Mouse (Mus musculus) hindbrain, embryonic 14.5 days (tissue): Measurements from ENCODE around the gene Unk. TPM values are rescaled to one million over a fixed set of nuclear protein-coding genes. Genes with fewer than 3 reads are reported as not detected.

Source experiments
- ATAC-seq: fragments of 200-750 bp; cut with Nextera tagmentation; 2 replicates; pipeline ENCODE4 v1.8.0; 2017; ENCODE audit warnings: moderate number of reproducible peaks, mild to moderate bottlenecking, moderate TSS enrichment, moderate library complexity; ENCODE audit not compliant: low FRiP score
- DNase-seq: peaks from one replicate; pipeline ENCODE4 v3.0.0-alpha.2; 2015; ENCODE audit warnings: low spot score
- H3K27ac ChIP-seq: fragments of 300-500 bp; sonication (generic); 2 replicates; pipeline ENCODE4 v1.5.1; 2014; ENCODE audit warnings: mild to moderate bottlenecking, moderate library complexity
- H3K27me3 ChIP-seq: fragments of 300-500 bp; sonication (generic); 2 replicates; pipeline ENCODE4 v1.6.1; 2014; ENCODE audit warnings: mild to moderate bottlenecking, low read length, mixed read lengths; ENCODE audit not compliant: control insufficient read depth, insufficient read depth
- H3K36me3 ChIP-seq: fragments of 300-500 bp; sonication (generic); replicated peaks from 2 replicates; pipeline ENCODE4 v1.6.1; 2014; ENCODE audit not compliant: control insufficient read depth, insufficient read depth
- H3K4me1 ChIP-seq: fragments of 300-500 bp; sonication (generic); replicated peaks from 2 replicates; pipeline ENCODE4 v1.6.1; 2014; ENCODE audit warnings: antibody characterized with exemption, low read length, mixed read lengths; ENCODE audit not compliant: control insufficient read depth, insufficient read depth
- H3K4me2 ChIP-seq: fragments of 300-500 bp; sonication (generic); replicated peaks from 2 replicates; pipeline ENCODE4 v1.6.1; 2014; ENCODE audit warnings: mild to moderate bottlenecking, moderate library complexity
- H3K4me3 ChIP-seq: fragments of 300-500 bp; sonication (generic); replicated peaks from 2 replicates; pipeline ENCODE4 v1.5.1; 2014; ENCODE audit warnings: mild to moderate bottlenecking, low read length
- H3K9ac ChIP-seq: fragments of 300-500 bp; sonication (generic); 2 replicates; pipeline ENCODE4 v1.6.1; 2014
- H3K9me3 ChIP-seq: fragments of 300-500 bp; sonication (generic); 2 replicates; pipeline ENCODE4 v1.6.1; 2016; ENCODE audit warnings: low read length; ENCODE audit not compliant: control insufficient read depth
- WGBS: fragments of 180-500 bp; shearing (Covaris S2); extraction: QIAGEN DNeasy Blood & Tissue Kit; methylation state at CpG from one replicate; pipeline ENCODE4 v1.1.7; 2014; 5-methylcytosine and 5-hydroxymethylcytosine counted together
- polyA plus RNA-seq: library from polyadenylated mRNA; unstranded; fragments of >200 nt; fragmentation: Nextera tagmentation; extraction: Ambion mirVana; gene quantifications from 2 replicates; pipeline ENCODE4 v1.2.1, GENCODE M21; 2014

The Unk gene
- polyA plus RNA-seq, 1 experiment from 2014 or later: 29.3 TPM

DNA sequence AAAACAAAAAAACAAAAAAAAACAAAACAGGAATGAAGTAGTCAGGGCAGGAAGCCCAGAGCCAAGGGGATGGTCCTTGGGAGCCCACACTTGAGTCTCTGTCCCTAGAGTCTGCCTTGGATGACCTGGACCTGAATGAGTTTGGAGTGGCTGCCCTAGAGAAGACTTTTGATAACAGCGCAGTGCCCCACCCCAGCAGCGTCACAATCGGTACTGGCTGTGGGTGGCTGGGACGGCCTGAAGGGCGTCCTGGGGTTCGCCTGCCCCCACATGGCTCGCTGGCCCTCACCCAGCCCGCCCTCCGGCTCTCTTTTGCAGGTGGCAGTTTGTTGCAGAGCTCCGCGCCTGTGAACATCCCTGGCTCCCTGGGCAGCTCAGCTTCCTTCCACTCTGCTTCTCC is 25.8 kb downstream of the Unk start:
- no peaks in the 10 kb centered on the region for H3K4me1 ChIP-seq
- H3K4me2 ChIP-seq: no peak overlapping the region
- peaks cover 97% of the 10 kb centered on the region for H3K36me3 ChIP-seq
- no peak for DNase-seq
- H3K27ac ChIP-seq: no peak overlapping the region
- WGBS: 98% methylated on average over 11 of the region's 11 CpGs
- no peak overlapping the region for H3K4me3 ChIP-seq
- no peaks in the 10 kb centered on the region for H3K27me3 ChIP-seq
- H3K9ac ChIP-seq: no peak overlapping the region
- H3K9me3 ChIP-seq: no peaks in the 10 kb centered on the region
- no peak for ATAC-seq

DNA sequence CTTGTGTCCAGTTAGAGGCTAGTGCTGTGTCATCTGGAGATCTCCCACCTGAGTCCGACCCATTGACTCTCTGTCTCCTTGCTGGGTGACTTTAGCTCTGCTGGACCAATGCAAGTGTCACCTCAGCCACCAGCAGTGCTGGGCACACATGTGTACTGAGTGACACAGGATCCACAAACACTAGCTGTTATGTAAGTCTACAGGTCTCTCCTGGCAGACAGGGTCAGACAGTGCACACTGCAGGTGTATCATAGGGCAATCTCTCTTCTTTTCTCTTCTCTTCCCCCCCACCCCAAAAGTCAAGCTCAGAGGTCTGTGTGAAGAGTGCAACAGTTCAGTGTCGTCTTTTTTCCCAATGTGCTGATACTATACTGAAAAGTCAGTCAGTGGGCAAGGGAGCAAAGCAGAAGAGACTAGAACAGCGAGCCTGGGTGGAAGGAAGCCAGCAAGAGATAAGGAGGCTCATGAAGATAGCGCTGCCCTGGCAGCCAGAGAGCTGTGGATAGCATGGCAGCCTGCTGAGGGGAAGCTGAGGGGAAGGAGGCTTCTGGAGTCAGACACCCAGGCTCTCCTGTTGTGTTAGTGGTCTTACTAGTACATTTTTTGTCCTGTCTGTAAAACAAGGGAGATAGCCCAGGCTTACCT is 27.2 kb downstream of the Unk start:
- DNase-seq (no peak), ATAC-seq (no peak)
- Histone ChIP-seq H3K27me3 (no peaks in the 10 kb centered on the region), H3K4me3 (no peak overlapping the region), H3K4me2 (no peak overlapping the region), H3K27ac (no peak overlapping the region), H3K9ac (no peak overlapping the region), H3K36me3 (peaks cover 96% of the 10 kb centered on the region), H3K4me1 (no peaks in the 10 kb centered on the region), H3K9me3 (no peaks in the 10 kb centered on the region)
- 93% methylated on average over 4 of the region's 4 CpGs for WGBS

DNA sequence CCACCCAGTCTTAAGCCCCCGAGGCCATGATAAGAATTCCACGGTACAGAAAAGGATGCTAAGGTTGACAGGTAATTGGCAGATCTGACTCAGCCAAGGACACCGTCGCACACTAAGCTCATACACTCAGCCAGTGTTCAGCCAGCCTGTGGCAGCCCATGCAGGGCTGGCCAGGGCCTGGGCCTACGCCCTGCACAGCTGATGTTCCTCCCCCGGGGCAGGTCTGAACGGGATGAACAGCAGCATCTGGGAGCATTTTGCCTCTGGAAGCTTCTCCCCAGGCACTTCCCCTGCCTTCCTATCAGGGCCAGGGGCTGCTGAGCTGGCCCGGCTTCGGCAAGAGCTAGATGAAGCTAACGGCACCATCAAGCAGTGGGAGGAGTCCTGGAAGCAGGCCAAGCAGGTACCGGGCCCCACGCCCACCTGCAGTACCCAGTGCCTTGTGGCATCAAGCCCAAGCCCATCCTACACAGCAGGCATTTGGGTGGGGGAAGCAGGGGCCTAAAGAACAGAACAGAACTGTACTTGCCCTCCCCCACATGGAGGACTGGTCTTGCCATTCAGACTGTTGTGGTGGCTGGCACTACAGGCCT is 28.0 kb downstream of the Unk start:
- WGBS: 88% methylated on average over 12 of the region's 12 CpGs
- Histone ChIP-seq H3K9me3 (no peaks in the 10 kb centered on the region), H3K4me3 (no peak overlapping the region), H3K4me2 (no peak overlapping the region), H3K36me3 (peaks cover 89% of the 10 kb centered on the region), H3K9ac (no peak overlapping the region), H3K27me3 (no peaks in the 10 kb centered on the region), H3K4me1 (no peaks in the 10 kb centered on the region), H3K27ac (no peak overlapping the region)
- no peak for ATAC-seq
- no peak for DNase-seq

DNA sequence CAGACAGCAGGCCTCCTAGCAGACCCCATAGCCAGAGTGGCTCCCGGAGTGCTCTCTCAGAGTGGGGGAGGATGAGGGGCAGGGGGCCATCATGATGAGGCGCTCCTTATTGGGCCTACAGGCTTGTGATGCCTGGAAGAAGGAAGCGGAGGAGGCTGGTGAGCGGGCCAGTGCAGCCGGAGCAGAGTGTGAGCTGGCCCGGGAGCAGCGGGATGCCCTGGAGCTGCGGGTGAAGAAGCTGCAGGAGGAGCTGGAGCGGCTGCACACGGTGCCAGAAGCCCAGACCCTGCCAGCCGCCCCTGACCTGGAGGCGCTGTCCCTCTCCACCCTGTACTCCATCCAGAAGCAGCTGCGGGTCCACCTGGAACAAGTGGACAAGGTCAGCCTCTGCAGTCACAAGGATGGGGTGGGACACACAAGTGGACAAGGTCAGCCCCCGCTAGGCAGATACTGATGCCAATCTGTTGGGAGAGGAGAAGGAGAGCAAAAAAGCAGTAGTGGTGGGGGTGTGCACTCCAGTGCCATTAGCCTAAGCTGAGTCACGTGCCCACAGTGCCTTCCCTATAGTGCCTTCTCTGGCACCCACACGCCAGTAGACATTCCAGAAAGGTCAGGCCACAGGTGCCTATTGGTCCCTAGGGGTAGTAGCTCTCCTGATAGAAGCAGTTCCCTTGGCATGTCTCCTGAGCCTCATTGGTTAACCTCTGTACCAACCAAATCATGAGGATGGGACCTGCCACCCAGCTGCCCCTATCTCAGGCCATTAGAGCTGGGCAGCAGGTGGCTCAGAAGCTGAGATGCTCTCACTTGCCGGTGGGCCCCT is 29.0 kb downstream of the Unk start:
- Histone ChIP-seq H3K4me1 (no peaks in the 10 kb centered on the region), H3K4me2 (no peak overlapping the region), H3K36me3 (peaks cover 79% of the 10 kb centered on the region), H3K9me3 (no peaks in the 10 kb centered on the region), H3K9ac (no peak overlapping the region), H3K4me3 (no peak overlapping the region), H3K27me3 (no peaks in the 10 kb centered on the region), H3K27ac (no peak overlapping the region)
- DNase-seq: no peak
- no peak for ATAC-seq
- WGBS: 91% methylated on average over 17 of the region's 17 CpGs

DNA sequence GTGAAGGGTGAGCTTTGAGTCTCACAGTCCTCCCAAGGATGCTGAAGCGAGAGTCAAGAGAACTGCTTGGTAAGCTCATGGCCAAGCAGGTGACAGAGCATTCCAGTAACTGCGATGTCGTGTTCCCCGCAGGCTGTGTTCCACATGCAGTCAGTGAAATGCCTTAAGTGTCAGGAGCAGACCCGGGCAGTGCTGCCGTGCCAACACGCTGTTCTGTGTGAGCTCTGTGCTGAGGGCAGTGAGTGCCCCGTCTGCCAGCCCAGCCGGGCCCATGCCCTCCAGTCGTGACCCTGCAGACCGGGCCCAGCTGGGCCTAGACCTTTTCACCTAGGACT is 29.5 kb downstream of the Unk start:
- WGBS: 94% methylated on average over 11 of the region's 11 CpGs

DNA sequence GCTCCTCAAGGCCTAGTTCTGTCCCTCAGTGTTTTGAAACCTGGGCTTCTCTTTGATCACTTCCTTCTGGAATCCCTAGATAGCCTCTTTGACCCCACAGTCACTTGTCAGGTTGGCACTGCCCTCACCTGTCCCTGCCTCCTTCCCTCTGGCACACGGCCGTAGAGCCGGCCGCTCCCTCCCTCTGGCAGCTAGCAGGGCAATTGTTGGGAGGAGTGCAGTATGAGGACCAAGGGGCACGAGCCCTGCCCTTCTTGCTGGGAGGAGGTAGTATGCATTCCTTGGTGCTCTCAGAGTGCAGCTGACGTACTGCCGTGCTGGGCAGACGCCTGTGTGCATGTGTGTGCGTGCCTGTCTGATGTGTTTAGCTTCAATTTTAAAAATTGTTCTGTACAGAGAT is 30.5 kb downstream of the Unk start:
- Histone ChIP-seq H3K36me3 (peaks cover 64% of the 10 kb centered on the region), H3K4me2 (no peak overlapping the region), H3K4me3 (no peak overlapping the region), H3K27ac (no peak overlapping the region), H3K27me3 (no peaks in the 10 kb centered on the region), H3K9ac (no peak overlapping the region), H3K9me3 (no peaks in the 10 kb centered on the region), H3K4me1 (no peaks in the 10 kb centered on the region)
- no peak for ATAC-seq
- WGBS: 95% methylated on average over 9 of the region's 9 CpGs
- DNase-seq: no peak

More for the DNA sequence above, 29.5 kb downstream of the Unk start:
- Histone ChIP-seq H3K4me3 (no peak overlapping the region), H3K36me3 (peaks cover 74% of the 10 kb centered on the region), H3K9ac (no peak overlapping the region), H3K27ac (no peak overlapping the region), H3K27me3 (no peaks in the 10 kb centered on the region), H3K4me2 (no peak overlapping the region), H3K4me1 (no peaks in the 10 kb centered on the region), H3K9me3 (no peaks in the 10 kb centered on the region)
- DNase-seq (no peak), ATAC-seq (no peak)

DNA sequence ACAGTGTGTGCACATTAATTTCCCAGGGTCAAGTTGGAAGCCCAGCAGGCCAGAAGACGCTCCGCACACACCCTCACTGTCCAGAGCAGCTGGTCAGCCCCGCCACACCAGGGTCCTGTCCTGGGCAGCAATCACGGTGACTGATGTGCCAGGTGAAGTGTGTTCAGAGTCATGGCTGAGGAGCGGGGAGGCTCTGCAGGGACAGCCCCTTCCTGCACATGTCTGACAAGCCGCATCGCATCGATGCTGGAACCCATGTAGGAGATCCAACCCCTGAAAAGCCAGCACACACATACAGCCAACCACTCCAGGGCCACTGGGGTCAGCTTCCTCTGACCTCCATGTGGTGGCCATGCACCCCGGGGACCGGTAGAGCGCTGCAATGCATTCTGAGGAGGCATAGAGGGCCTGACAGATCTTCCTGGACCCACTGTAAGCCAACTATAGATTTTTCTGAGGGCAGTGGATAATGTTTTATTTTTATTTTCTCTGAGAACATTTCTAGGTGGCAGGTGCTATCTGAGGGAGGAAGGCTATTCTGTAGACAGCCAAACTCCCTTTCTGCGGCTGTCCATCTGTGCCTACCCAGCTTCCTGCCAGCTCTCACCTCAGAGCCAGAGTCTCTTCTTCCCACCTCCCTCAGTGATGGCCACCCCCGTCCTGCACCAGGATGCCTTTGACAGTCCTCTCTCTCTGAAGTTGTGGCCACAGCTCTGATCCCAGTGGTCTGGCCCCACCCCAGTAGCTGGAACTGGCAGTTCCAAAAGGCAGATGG is 31.7 kb downstream of the Unk start:
- Histone ChIP-seq H3K27ac (no peak overlapping the region), H3K9me3 (no peaks in the 10 kb centered on the region), H3K4me3 (no peak overlapping the region), H3K4me1 (no peaks in the 10 kb centered on the region), H3K4me2 (no peak overlapping the region), H3K36me3 (peaks cover 53% of the 10 kb centered on the region), H3K27me3 (no peaks in the 10 kb centered on the region), H3K9ac (no peak overlapping the region)
- DNase-seq: no peak
- 84% methylated on average over 13 of the region's 13 CpGs for WGBS
- ATAC-seq: no peak

DNA sequence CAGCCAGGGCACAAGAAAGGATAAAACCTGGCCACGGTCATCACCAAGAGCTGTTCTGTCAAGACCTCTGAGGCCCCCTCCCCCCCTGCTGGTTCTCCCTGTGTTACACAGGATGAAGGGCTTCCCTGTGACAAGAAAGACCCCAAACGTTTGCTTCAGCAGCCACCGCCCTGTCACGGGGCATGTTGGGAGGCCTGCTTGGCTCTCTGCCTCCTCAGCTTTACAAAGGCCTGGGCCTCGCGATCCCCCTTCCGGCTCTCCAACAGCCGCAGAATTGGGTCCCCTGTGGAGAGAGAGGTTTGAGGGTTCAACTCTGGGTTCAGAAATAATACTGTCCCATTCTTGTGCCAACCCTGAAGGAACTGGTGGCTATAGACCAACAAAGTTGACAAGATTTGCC is 32.4 kb downstream of the Unk start:
- Histone ChIP-seq H3K9me3 (no peaks in the 10 kb centered on the region), H3K27ac (no peak overlapping the region), H3K27me3 (no peaks in the 10 kb centered on the region), H3K4me1 (no peaks in the 10 kb centered on the region), H3K36me3 (peaks cover 46% of the 10 kb centered on the region), H3K9ac (no peak overlapping the region), H3K4me2 (no peak overlapping the region), H3K4me3 (no peak overlapping the region)
- ATAC-seq: no peak
- DNase-seq: no peak
- WGBS: 65% methylated on average over 8 of the region's 8 CpGs

DNA sequence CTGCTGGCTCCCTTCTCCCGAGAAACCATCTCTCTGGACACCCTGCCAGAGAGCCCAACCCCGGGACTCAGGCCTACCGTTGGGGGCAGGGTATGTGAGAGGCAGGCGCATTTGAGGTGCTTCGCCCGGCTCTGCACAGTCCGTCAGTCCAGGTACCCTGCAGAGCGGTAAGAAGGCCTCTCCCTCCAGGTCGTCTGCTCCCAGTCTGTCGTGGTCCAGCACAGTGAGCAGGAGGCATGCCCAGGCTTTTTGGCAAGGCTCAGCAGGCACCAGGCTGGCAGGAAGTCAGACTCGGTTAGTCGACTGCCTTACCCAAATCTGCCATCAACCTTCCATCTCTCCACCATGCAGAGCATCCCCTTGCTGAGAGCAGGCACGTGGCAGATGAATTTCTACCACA is 33.4 kb downstream of the Unk start:
- peaks cover 35% of the 10 kb centered on the region for H3K36me3 ChIP-seq
- no peaks in the 10 kb centered on the region for H3K4me1 ChIP-seq
- no peak overlapping the region for H3K27ac ChIP-seq
- 66% methylated on average over 13 of the region's 13 CpGs for WGBS
- H3K27me3 ChIP-seq: no peaks in the 10 kb centered on the region
- no peak overlapping the region for H3K4me3 ChIP-seq
- ATAC-seq (no peak), DNase-seq (no peak)
- no peak overlapping the region for H3K4me2 ChIP-seq
- H3K9me3 ChIP-seq: no peaks in the 10 kb centered on the region
- no peak overlapping the region for H3K9ac ChIP-seq
